ENCODE assay signal across 8 mouse cellular contexts in genomic region chr6:38352451-38352850, GRCm38 (mm10). TPM values are rescaled to one million over a fixed set of nuclear protein-coding genes. Genes with fewer than 3 reads are reported as not detected.
DNase-seq lines count a peak whose midpoint lies in the region; ATAC-seq and TF ChIP-seq lines count a peak whose summit lies in the region.

No protein-coding gene starts in this region.

- peak overlapping the region; percentile 36 for H3K4me3 ChIP-seq in kidney, adult 2 months (ENCODE audit: insufficient read depth, low read depth, low read length)
- H3K4me3 ChIP-seq in ES-Bruce4 (ENCODE audit: low read depth, low read length) = peak overlapping the region; percentile 7; the same call in 1 of the 2 replicates
- no peak overlapping the region for H3K4me3 ChIP-seq in embryonic facial prominence, embryonic 11.5 days (ENCODE audit: low read depth, low read length)

- no peak for DNase-seq in kidney, adult 2 months
- DNase-seq in kidney, postnatal 14 days = no peak
- peak; percentile 27 for DNase-seq in embryonic facial prominence, embryonic 11.5 days (ENCODE audit: low spot score)
- DNase-seq in cerebellum, adult 9-11 months = no peak
- no peak for DNase-seq in Muller cell, postnatal 12 days (ENCODE audit: inconsistent ontology term)
- no peak for DNase-seq in layer of hippocampus, postnatal 25 days (ENCODE audit: extremely low spot score in 1 of 2, low spot score in 1 of 2)

- no peaks in the 10 kb centered on the region for H3K4me1 ChIP-seq in kidney, adult 2 months (ENCODE audit: control insufficient read depth, insufficient read depth, low read length)
- peaks cover 2% of the 10 kb centered on the region for H3K4me1 ChIP-seq in ES-Bruce4 (ENCODE audit: control insufficient read depth, insufficient read depth, low read length)
- no peaks in the 10 kb centered on the region; the same call in 1 of the 2 replicates for H3K4me1 ChIP-seq in embryonic facial prominence, embryonic 11.5 days (ENCODE audit: control insufficient read depth, insufficient read depth, low read length)

- H3K9me3 ChIP-seq in ES-Bruce4 (replicated peaks; ENCODE audit: control insufficient read depth, insufficient read depth, low read length, poor library complexity, severe bottlenecking) = no peaks in the 10 kb centered on the region
- H3K9me3 ChIP-seq in embryonic facial prominence, embryonic 11.5 days (replicated peaks; ENCODE audit: control insufficient read depth, low read length) = no peaks in the 10 kb centered on the region

- ATAC-seq in embryonic facial prominence, embryonic 11.5 days (replicated peaks; ENCODE audit: insufficient number of reproducible peaks, low FRiP score, low TSS enrichment, low read depth) = no peak
- ATAC-seq in megakaryocyte progenitor cell, adult 5-6 weeks (replicated peaks; ENCODE audit: poor library complexity) = peak; percentile 29

- no peak for TF ChIP-seq POLR2A in kidney, adult 2 months (IDR thresholded peaks at IDR 0.05; ENCODE audit: low read depth, low read length)
- TF ChIP-seq POLR2A in ES-Bruce4 (IDR thresholded peaks at IDR 0.05; ENCODE audit: insufficient read depth, low read length) = no peak

- no peak overlapping the region for H3K9ac ChIP-seq in ES-Bruce4 (ENCODE audit: low read depth, poor library complexity, severe bottlenecking)
- H3K9ac ChIP-seq in embryonic facial prominence, embryonic 11.5 days (replicated peaks; ENCODE audit: low read length) = no peak overlapping the region

- no peak for TF ChIP-seq EP300 in ES-Bruce4 (IDR thresholded peaks at IDR 0.05; ENCODE audit: insufficient read depth, low read depth, low read length)

- no peak for TF ChIP-seq CTCF in kidney, adult 2 months (conservative IDR thresholded peaks at IDR 0.05; ENCODE audit: insufficient read depth, insufficient read length, low read depth, low read length)
- no peak for TF ChIP-seq CTCF in ES-Bruce4 (IDR thresholded peaks at IDR 0.05; ENCODE audit: low read depth, low read length)

- H3K27ac ChIP-seq in kidney, adult 2 months (ENCODE audit: insufficient read depth, low read depth, low read length) = no peak overlapping the region
- H3K27ac ChIP-seq in ES-Bruce4 (ENCODE audit: insufficient read depth, low read length) = no peak overlapping the region
- H3K27ac ChIP-seq in embryonic facial prominence, embryonic 11.5 days (replicated peaks; ENCODE audit: low read depth, low read length) = no peak overlapping the region

- WGBS in kidney, adult 2 months = 65% methylated on average over 10 of the region's 10 CpGs
- 11% methylated on average over 10 of the region's 10 CpGs for WGBS in embryonic facial prominence, embryonic 11.5 days

- no peaks in the 10 kb centered on the region for H3K36me3 ChIP-seq in kidney, adult 2 months (ENCODE audit: control insufficient read depth, insufficient read depth, low read length)
- H3K36me3 ChIP-seq in ES-Bruce4 (ENCODE audit: control insufficient read depth, insufficient read depth, low read length, poor library complexity, severe bottlenecking) = no peaks in the 10 kb centered on the region
- H3K36me3 ChIP-seq in embryonic facial prominence, embryonic 11.5 days (replicated peaks; ENCODE audit: control insufficient read depth, insufficient read depth, low read depth, low read length) = no peaks in the 10 kb centered on the region

- no peaks in the 10 kb centered on the region for H3K27me3 ChIP-seq in kidney, adult 2 months (replicated peaks; ENCODE audit: control insufficient read depth, insufficient read depth, low read length)
- H3K27me3 ChIP-seq in ES-Bruce4 (ENCODE audit: control insufficient read depth, insufficient read depth, low read length, poor library complexity, severe bottlenecking) = no peaks in the 10 kb centered on the region
- peaks cover 41% of the 10 kb centered on the region for H3K27me3 ChIP-seq in embryonic facial prominence, embryonic 11.5 days (ENCODE audit: control insufficient read depth, insufficient read depth, low read length)

- H3K4me2 ChIP-seq in embryonic facial prominence, embryonic 11.5 days (ENCODE audit: low read depth, low read length) = no peak overlapping the region

RNA-seq across cellular contexts. Expression of gene Zc3hav1, which starts 2.0 kb away (rescaled TPM):
- polyA plus RNA-seq in kidney, adult 2 months (2012; rRNA removed) = 9.7 and 12.2 TPM in 2 replicates
- 37.6 and 39.1 TPM in 2 replicates for polyA plus RNA-seq in ES-Bruce4 (2011; ENCODE audit: insufficient read depth, insufficient read length, low read depth, missing spikeins)
- polyA plus RNA-seq in embryonic facial prominence, embryonic 11.5 days (2014; fragmentation: Nextera tagmentation; extraction: Ambion mirVana) = 1.6 and 1.8 TPM in 2 replicates
- 62.1 and 65.3 TPM in 2 replicates for total RNA-seq in megakaryocyte progenitor cell, adult 5-6 weeks (2015)
- total RNA-seq in megakaryocyte progenitor cell, adult 5-6 weeks (2017) = 47.0 and 54.7 TPM in 2 replicates
- 1 to 10 TPM; 2.7 to 3.0 TPM for total RNA-seq in layer of hippocampus, postnatal 25 days (2021)

RNA-seq across cellular contexts. Expression of gene Ttc26, which starts 28.8 kb away (rescaled TPM):
- 2.1 and 2.4 TPM in 2 replicates for polyA plus RNA-seq in kidney, adult 2 months (2012; rRNA removed)
- polyA plus RNA-seq in ES-Bruce4 (2011; ENCODE audit: insufficient read depth, insufficient read length, low read depth, missing spikeins) = 12.1 and 14.3 TPM in 2 replicates
- polyA plus RNA-seq in embryonic facial prominence, embryonic 11.5 days (2014; fragmentation: Nextera tagmentation; extraction: Ambion mirVana) = 10.4 and 11.8 TPM in 2 replicates
- total RNA-seq in megakaryocyte progenitor cell, adult 5-6 weeks (2015) = 0.51 and 1.2 TPM in 2 replicates
- total RNA-seq in megakaryocyte progenitor cell, adult 5-6 weeks (2017) = 2.5 TPM in 2 replicates
- total RNA-seq in layer of hippocampus, postnatal 25 days (2021) = 10 to 100 TPM in 1 of 2 experiments, 1 to 10 TPM in 1; 9.0 to 11.8 TPM

RNA-seq across cellular contexts. Expression of gene Zc3hav1l, which starts 53.4 kb away (rescaled TPM):
- polyA plus RNA-seq in kidney, adult 2 months (2012; rRNA removed) = 1.6 and 1.9 TPM in 2 replicates
- polyA plus RNA-seq in ES-Bruce4 (2011; ENCODE audit: insufficient read depth, insufficient read length, low read depth, missing spikeins) = 22.8 and 23.2 TPM in 2 replicates
- 16.3 and 19.4 TPM in 2 replicates for polyA plus RNA-seq in embryonic facial prominence, embryonic 11.5 days (2014; fragmentation: Nextera tagmentation; extraction: Ambion mirVana)
- total RNA-seq in megakaryocyte progenitor cell, adult 5-6 weeks (2015) = 11.5 and 11.6 TPM in 2 replicates
- total RNA-seq in megakaryocyte progenitor cell, adult 5-6 weeks (2017) = 4.4 and 4.9 TPM in 2 replicates
- 1 to 10 TPM; 3.5 to 4.3 TPM for total RNA-seq in layer of hippocampus, postnatal 25 days (2021)
